Mouse (Mus musculus) megakaryocyte, embryonic 14.5 days (primary cell): Measurements from ENCODE around the gene Cnih1.

Source experiments
- FLI1 ChIP-seq: IDR thresholded peaks from 2 replicates; pipeline ENCODE4 v1.6.1; 2012; ENCODE audit warnings: low read length, inconsistent platforms, mixed read lengths
- GATA1 ChIP-seq: IDR thresholded peaks from 3 replicates; pipeline ENCODE4 v1.6.1; 2012; ENCODE audit warnings: mixed read lengths, low read length, inconsistent platforms, borderline replicate concordance

DNA sequence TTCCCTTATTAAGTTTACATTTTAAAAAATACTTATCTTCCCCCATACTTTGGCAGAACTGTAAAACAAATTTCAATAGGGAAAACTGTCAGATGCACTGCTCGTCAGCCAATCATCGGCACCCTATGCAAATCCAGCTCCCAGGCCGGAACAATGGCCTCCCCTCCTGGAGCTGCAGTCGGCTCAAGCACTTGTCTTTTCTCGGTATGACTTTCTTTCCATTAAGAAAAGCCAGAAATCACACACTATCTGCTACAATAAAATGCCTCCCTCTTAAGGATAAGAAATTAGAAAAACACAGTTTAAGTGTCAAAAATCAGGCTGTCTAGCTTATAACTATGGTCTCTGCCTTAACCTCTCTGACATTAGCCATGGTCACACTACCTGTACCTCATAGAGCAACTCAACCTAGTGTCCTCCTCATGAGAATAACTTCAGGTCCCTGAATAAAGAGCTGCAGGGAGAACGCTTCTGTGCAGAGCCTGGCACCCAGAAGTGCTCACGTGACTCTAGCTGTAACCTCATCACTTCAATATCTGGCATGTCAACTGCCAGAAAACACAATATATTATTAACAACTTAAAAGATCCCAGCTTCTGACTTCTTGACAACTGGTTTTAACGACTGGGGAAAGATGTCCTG lies 5.9 kb downstream of the Cnih1 start:
- no peak for TF ChIP-seq GATA1
- TF ChIP-seq FLI1, result no peak
